Mouse (Mus musculus): ENCODE measurements around the gene Ipmk. TPM values are rescaled to one million over a fixed set of nuclear protein-coding genes. Genes with fewer than 3 reads are reported as not detected.

Ipmk gene
- polyA plus RNA-seq, 2 experiments: 5.1 to 7.9 TPM

DNA sequence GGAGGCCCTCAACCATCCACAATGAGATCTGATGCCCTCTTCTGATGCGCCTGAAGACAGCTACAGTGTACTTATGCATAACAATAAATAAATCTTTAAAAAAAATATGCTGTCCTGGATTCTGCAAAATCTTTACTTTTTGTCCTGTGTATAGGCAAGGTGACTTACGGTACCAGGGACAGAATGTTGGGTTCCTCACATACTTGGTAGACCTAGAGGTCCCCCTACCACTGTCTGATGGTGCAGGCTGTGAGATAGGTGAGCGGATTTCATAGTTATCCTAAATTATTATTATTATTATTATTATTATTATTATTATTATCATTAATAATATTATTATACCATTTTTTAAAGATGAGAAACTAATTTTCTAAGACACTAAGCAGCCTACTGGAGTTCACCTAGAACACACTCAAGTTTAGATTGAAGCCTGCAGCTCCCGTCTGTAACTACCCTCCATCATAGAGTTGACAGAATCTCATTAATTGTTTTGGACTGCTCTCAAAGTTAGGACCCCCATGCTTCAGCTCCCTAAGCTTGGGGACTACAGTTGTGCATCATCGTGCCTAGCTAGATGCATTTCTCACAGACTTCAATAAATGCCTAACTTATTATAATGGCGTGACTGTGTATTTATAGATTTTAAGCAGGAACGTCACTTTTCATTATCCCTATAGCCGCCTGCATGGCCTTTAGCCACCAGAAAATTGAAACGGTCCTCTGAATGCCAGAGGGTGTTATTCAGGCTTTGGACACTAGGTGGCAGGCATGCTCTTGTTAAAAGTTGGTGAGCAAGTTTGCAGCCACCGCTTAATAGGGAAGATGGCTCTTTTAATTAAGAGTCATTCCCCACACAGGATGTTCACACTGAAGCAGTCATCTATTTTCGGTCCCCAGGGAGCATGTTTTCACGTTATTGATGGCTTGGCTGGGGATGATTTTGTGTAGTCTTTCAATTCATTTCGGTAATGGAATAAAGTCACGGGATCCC, 74.8 kb downstream of the Ipmk start:
- Histone ChIP-seq H3K27ac (no peak overlapping the region), H3K4me3 (ENCODE audit: insufficient read depth in 1 of 2, low read depth in 2 of 2, low read length in 2 of 2) (no peak overlapping the region), H3K4me2 (ENCODE audit: low read depth) (no peak overlapping the region), H3K36me3 (replicated peaks; ENCODE audit: control insufficient read depth, insufficient read depth, low read depth) (no peaks in the 10 kb centered on the region), H3K9ac (replicated peaks) (no peak overlapping the region), H3K27me3 (ENCODE audit: control insufficient read depth, insufficient read depth, low read length) (no peaks in the 10 kb centered on the region), H3K4me1 (replicated peaks; ENCODE audit: control insufficient read depth in 2 of 2, insufficient read depth in 2 of 2, low read length in 1 of 2) (no peaks in the 10 kb centered on the region), H3K9me3 (ENCODE audit: control insufficient read depth, low read length) (no peaks in the 10 kb centered on the region)
- peak in 2 of 3 experiments; percentile 13 to 15 for DNase-seq (ENCODE audit: low read depth in 3 of 3, low spot score in 3 of 3)
- WGBS (ENCODE audit: insufficient replicate concordance): 36% methylated on average over 14 of the region's 14 CpGs
- no peak for ATAC-seq (ENCODE audit: insufficient read depth)
- TF ChIP-seq CTCF (IDR thresholded peaks at IDR 0.05; ENCODE audit: low read depth) (peak; percentile 78), EP300 (IDR thresholded peaks at IDR 0.05; ENCODE audit: low read depth) (no peak)

- DNase-seq (ENCODE audit: low read depth in 3 of 3, low spot score in 3 of 3) (no peak), ATAC-seq (ENCODE audit: insufficient read depth) (no peak)
- TF ChIP-seq CTCF (IDR thresholded peaks at IDR 0.05; ENCODE audit: low read depth) (no peak), EP300 (IDR thresholded peaks at IDR 0.05; ENCODE audit: low read depth) (no peak)
- no peak overlapping the region for H3K27ac ChIP-seq
- no peak overlapping the region for H3K9ac ChIP-seq (replicated peaks)
- no peaks in the 10 kb centered on the region for H3K27me3 ChIP-seq (ENCODE audit: control insufficient read depth, insufficient read depth, low read length)
- no peak overlapping the region for H3K4me3 ChIP-seq (ENCODE audit: insufficient read depth in 1 of 2, low read depth in 2 of 2, low read length in 2 of 2)
- H3K9me3 ChIP-seq (ENCODE audit: control insufficient read depth, low read length): no peaks in the 10 kb centered on the region; the same call in 1 of the 2 replicates
- no peaks in the 10 kb centered on the region for H3K36me3 ChIP-seq (replicated peaks; ENCODE audit: control insufficient read depth, insufficient read depth, low read depth)
- no peaks in the 10 kb centered on the region for H3K4me1 ChIP-seq (replicated peaks; ENCODE audit: control insufficient read depth in 2 of 2, insufficient read depth in 2 of 2, low read length in 1 of 2)
- no peak overlapping the region for H3K4me2 ChIP-seq (ENCODE audit: low read depth)
- 51% methylated on average over 6 of the region's 6 CpGs for WGBS (ENCODE audit: insufficient replicate concordance)
Observed at GRCm38 (mm10) chr10:71426740-71427139, 79.2 kb downstream of the Ipmk start.

GRCm38 (mm10) chr10:71427381-71427780, 79.8 kb downstream of the Ipmk start:
- no peaks in the 10 kb centered on the region; the same call in 1 of the 2 replicates for H3K9me3 ChIP-seq (ENCODE audit: control insufficient read depth, low read length)
- ATAC-seq (ENCODE audit: insufficient read depth): no peak
- TF ChIP-seq CTCF (IDR thresholded peaks at IDR 0.05; ENCODE audit: low read depth): no peak
- no peak for TF ChIP-seq EP300 (IDR thresholded peaks at IDR 0.05; ENCODE audit: low read depth)

DNA sequence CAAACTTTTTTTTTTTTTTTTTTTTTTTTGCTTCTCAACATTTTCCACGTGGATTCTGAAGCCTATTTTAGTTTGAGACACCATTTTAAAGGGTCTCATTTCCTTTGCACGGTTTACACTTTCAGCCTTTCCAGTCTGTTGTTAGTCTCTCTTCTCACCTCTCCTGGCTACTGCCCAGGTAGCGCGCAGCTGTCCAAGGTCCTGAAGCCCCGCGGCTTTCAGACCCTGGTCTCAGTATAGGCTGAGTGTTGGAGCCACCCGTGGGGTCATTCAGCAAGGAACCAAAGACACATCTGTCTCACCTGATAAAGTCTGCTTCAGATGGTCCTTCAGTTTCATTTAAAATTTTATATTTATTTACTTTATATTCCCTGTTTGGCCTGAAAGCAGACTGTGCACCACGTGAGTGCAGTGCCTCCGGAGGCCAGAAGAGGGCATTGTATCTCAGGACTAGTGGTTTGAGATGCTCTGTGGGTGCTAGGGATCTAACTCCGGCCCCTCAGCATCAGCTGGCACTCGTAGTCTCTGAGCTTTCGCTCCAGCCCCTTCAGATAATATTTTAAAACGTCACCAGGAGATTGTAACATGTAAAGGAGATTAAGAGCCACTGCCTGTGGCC, 80.8 kb downstream of the Ipmk start:
- no peak for DNase-seq (ENCODE audit: low read depth in 3 of 3, low spot score in 3 of 3)
- H3K27me3 ChIP-seq (ENCODE audit: control insufficient read depth, insufficient read depth, low read length): no peaks in the 10 kb centered on the region
- no peak overlapping the region for H3K4me3 ChIP-seq (ENCODE audit: insufficient read depth in 1 of 2, low read depth in 2 of 2, low read length in 2 of 2)
- 47% methylated on average over 13 of the region's 13 CpGs for WGBS (ENCODE audit: insufficient replicate concordance)
- H3K36me3 ChIP-seq (replicated peaks; ENCODE audit: control insufficient read depth, insufficient read depth, low read depth): no peaks in the 10 kb centered on the region
- H3K9me3 ChIP-seq (ENCODE audit: control insufficient read depth, low read length): no peaks in the 10 kb centered on the region; the same call in 1 of the 2 replicates
- no peaks in the 10 kb centered on the region for H3K4me1 ChIP-seq (replicated peaks; ENCODE audit: control insufficient read depth in 2 of 2, insufficient read depth in 2 of 2, low read length in 1 of 2)
- TF ChIP-seq CTCF (IDR thresholded peaks at IDR 0.05; ENCODE audit: low read depth) (no peak), EP300 (IDR thresholded peaks at IDR 0.05; ENCODE audit: low read depth) (no peak)
- H3K27ac ChIP-seq: no peak overlapping the region
- no peak overlapping the region for H3K9ac ChIP-seq (replicated peaks)
- H3K4me2 ChIP-seq (ENCODE audit: low read depth): no peak overlapping the region
- ATAC-seq (ENCODE audit: insufficient read depth): no peak

More at GRCm38 (mm10) chr10:71427381-71427780, 79.8 kb downstream of the Ipmk start:
- Histone ChIP-seq H3K27me3 (ENCODE audit: control insufficient read depth, insufficient read depth, low read length) (no peaks in the 10 kb centered on the region), H3K4me1 (replicated peaks; ENCODE audit: control insufficient read depth in 2 of 2, insufficient read depth in 2 of 2, low read length in 1 of 2) (no peaks in the 10 kb centered on the region), H3K9ac (replicated peaks) (no peak overlapping the region), H3K27ac (no peak overlapping the region), H3K4me3 (ENCODE audit: insufficient read depth in 1 of 2, low read depth in 2 of 2, low read length in 2 of 2) (no peak overlapping the region), H3K4me2 (ENCODE audit: low read depth) (no peak overlapping the region), H3K36me3 (replicated peaks; ENCODE audit: control insufficient read depth, insufficient read depth, low read depth) (no peaks in the 10 kb centered on the region)
- 57% methylated on average over 10 of the region's 10 CpGs for WGBS (ENCODE audit: insufficient replicate concordance)
- no peak for DNase-seq (ENCODE audit: low read depth in 3 of 3, low spot score in 3 of 3)

DNA sequence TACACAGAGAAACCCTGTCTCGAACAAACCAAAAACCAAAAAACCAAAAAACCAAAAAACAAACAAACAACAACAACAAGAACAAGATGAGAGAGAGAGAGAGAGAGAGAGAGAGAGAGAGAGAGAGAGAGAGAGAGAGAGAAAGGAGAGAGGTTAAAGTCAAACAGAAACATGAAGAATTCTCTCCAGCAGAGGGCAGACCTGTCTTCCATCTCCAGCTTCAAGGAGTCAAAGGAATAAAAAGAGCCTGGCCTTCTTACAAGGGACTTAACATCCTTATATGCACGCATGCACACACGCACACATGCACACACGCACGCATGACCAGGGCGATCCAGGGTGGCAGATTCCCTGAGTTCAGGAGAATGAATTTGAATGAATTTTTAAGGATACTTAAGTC, 83.1 kb downstream of the Ipmk start:
- DNase-seq (ENCODE audit: low read depth in 3 of 3, low spot score in 3 of 3): no peak
- 69% methylated on average over 6 of the region's 6 CpGs for WGBS (ENCODE audit: insufficient replicate concordance)

More for the DNA sequence above, 83.1 kb downstream of the Ipmk start:
- Histone ChIP-seq H3K4me3 (ENCODE audit: insufficient read depth in 1 of 2, low read depth in 2 of 2, low read length in 2 of 2) (no peak overlapping the region), H3K4me1 (replicated peaks; ENCODE audit: control insufficient read depth in 2 of 2, insufficient read depth in 2 of 2, low read length in 1 of 2) (no peaks in the 10 kb centered on the region), H3K27ac (no peak overlapping the region), H3K27me3 (ENCODE audit: control insufficient read depth, insufficient read depth, low read length) (no peaks in the 10 kb centered on the region), H3K9ac (replicated peaks) (no peak overlapping the region), H3K36me3 (replicated peaks; ENCODE audit: control insufficient read depth, insufficient read depth, low read depth) (no peaks in the 10 kb centered on the region), H3K4me2 (ENCODE audit: low read depth) (no peak overlapping the region), H3K9me3 (ENCODE audit: control insufficient read depth, low read length) (no peaks in the 10 kb centered on the region; the same call in 1 of the 2 replicates)
- TF ChIP-seq CTCF (IDR thresholded peaks at IDR 0.05; ENCODE audit: low read depth): no peak
- no peak for TF ChIP-seq EP300 (IDR thresholded peaks at IDR 0.05; ENCODE audit: low read depth)
- no peak for ATAC-seq (ENCODE audit: insufficient read depth)

All from liver, embryonic 14.5 days (tissue).